Mouse (Mus musculus): ENCODE measurements at regions not wholly inside any gene's neighbourhood (a gene's known extent, or its start where the extent isn't known, plus 50 kb on each side); places are given as distances from the start of the nearest gene placed in this dataset.

- no peaks in the 10 kb centered on the region for H3K36me3 ChIP-seq (replicated peaks)
- no peak for DNase-seq (ENCODE audit: low spot score)
- no peak overlapping the region for H3K4me3 ChIP-seq
- no peaks in the 10 kb centered on the region; the same call in 1 of the 2 replicates for H3K4me1 ChIP-seq
- no peak overlapping the region for H3K27ac ChIP-seq (replicated peaks)
- peaks cover 7% of the 10 kb centered on the region; the same call in 1 of the 2 replicates for H3K9me3 ChIP-seq
- H3K27me3 ChIP-seq (replicated peaks; ENCODE audit: low read depth, poor library complexity, severe bottlenecking) = no peaks in the 10 kb centered on the region
- WGBS = 33% methylated on average over 4 of the region's 4 CpGs
These were observed 161.5 kb downstream of the Unc5cl start for GRCm38 (mm10) chr17:48616205-48616604.

- WGBS = 73% methylated on average over 2 of the region's 2 CpGs
- Histone ChIP-seq H3K36me3 (replicated peaks) (no peaks in the 10 kb centered on the region), H3K4me1 (no peaks in the 10 kb centered on the region), H3K27ac (replicated peaks) (no peak overlapping the region), H3K27me3 (replicated peaks; ENCODE audit: low read depth, poor library complexity, severe bottlenecking) (no peaks in the 10 kb centered on the region), H3K4me3 (no peak overlapping the region), H3K9me3 (peaks cover 10% of the 10 kb centered on the region; the same call in 1 of the 2 replicates)
- no peak for DNase-seq (ENCODE audit: low spot score)
These were observed 166.2 kb downstream of the Unc5cl start for GRCm38 (mm10) chr17:48620896-48621295.

GRCm38 (mm10) chr17:48621676-48622075 is 167.0 kb downstream of the Unc5cl start:
- DNase-seq (ENCODE audit: low spot score) = no peak
- Histone ChIP-seq H3K4me1 (no peaks in the 10 kb centered on the region), H3K36me3 (replicated peaks) (no peaks in the 10 kb centered on the region), H3K27ac (replicated peaks) (no peak overlapping the region), H3K4me3 (no peak overlapping the region), H3K9me3 (peaks cover 10% of the 10 kb centered on the region; the same call in 1 of the 2 replicates), H3K27me3 (replicated peaks; ENCODE audit: low read depth, poor library complexity, severe bottlenecking) (no peaks in the 10 kb centered on the region)
- 91% methylated on average over 11 of the region's 11 CpGs for WGBS

GRCm38 (mm10) chr17:48624937-48625336 is 170.2 kb downstream of the Unc5cl start:
- H3K27ac ChIP-seq (replicated peaks) = no peak overlapping the region
- H3K4me3 ChIP-seq = no peak overlapping the region
- 93% methylated on average over 14 of the region's 14 CpGs for WGBS
- H3K27me3 ChIP-seq (replicated peaks; ENCODE audit: low read depth, poor library complexity, severe bottlenecking) = no peaks in the 10 kb centered on the region
- peaks cover 12% of the 10 kb centered on the region; the same call in 1 of the 2 replicates for H3K9me3 ChIP-seq
- no peaks in the 10 kb centered on the region for H3K36me3 ChIP-seq (replicated peaks)
- no peak for DNase-seq (ENCODE audit: low spot score)
- H3K4me1 ChIP-seq = no peaks in the 10 kb centered on the region

- no peak for DNase-seq (ENCODE audit: low spot score)
- Histone ChIP-seq H3K4me1 (no peaks in the 10 kb centered on the region), H3K27ac (replicated peaks) (no peak overlapping the region), H3K27me3 (replicated peaks; ENCODE audit: low read depth, poor library complexity, severe bottlenecking) (no peaks in the 10 kb centered on the region), H3K9me3 (peaks cover 12% of the 10 kb centered on the region; the same call in 1 of the 2 replicates), H3K36me3 (replicated peaks) (no peaks in the 10 kb centered on the region), H3K4me3 (no peak overlapping the region)
- 89% methylated on average over 6 of the region's 6 CpGs for WGBS
These were observed 171.3 kb downstream of the Unc5cl start for GRCm38 (mm10) chr17:48625971-48626370.

GRCm38 (mm10) chr17:48639611-48640010 is 184.9 kb downstream of the Unc5cl start:
- Histone ChIP-seq H3K27me3 (replicated peaks; ENCODE audit: low read depth, poor library complexity, severe bottlenecking) (no peaks in the 10 kb centered on the region; the same call in 1 of the 2 replicates), H3K36me3 (replicated peaks) (no peaks in the 10 kb centered on the region), H3K9me3 (no peaks in the 10 kb centered on the region), H3K4me1 (no peaks in the 10 kb centered on the region), H3K4me3 (no peak overlapping the region), H3K27ac (replicated peaks) (no peak overlapping the region)
- 90% methylated on average over 12 of the region's 12 CpGs for WGBS
- DNase-seq (ENCODE audit: low spot score) = no peak

- WGBS = 45% methylated on average over 5 of the region's 5 CpGs
- H3K27me3 ChIP-seq (replicated peaks; ENCODE audit: low read depth, poor library complexity, severe bottlenecking) = no peaks in the 10 kb centered on the region
- no peak for DNase-seq (ENCODE audit: low spot score)
These were observed 188.9 kb downstream of the Unc5cl start for GRCm38 (mm10) chr17:48643533-48644019.

GRCm38 (mm10) chr17:48645056-48645455 is 190.4 kb downstream of the Unc5cl start:
- Histone ChIP-seq H3K27me3 (replicated peaks; ENCODE audit: low read depth, poor library complexity, severe bottlenecking) (no peaks in the 10 kb centered on the region), H3K4me3 (no peak overlapping the region), H3K4me1 (no peaks in the 10 kb centered on the region), H3K27ac (replicated peaks) (no peak overlapping the region), H3K36me3 (replicated peaks) (no peaks in the 10 kb centered on the region), H3K9me3 (no peaks in the 10 kb centered on the region)
- 92% methylated on average over 1 of the region's 1 CpGs for WGBS
- DNase-seq (ENCODE audit: low spot score) = no peak

More at GRCm38 (mm10) chr17:48643533-48644019, 188.9 kb downstream of the Unc5cl start:
- no peak overlapping the region for H3K27ac ChIP-seq (replicated peaks)
- no peaks in the 10 kb centered on the region for H3K36me3 ChIP-seq (replicated peaks)
- H3K9me3 ChIP-seq = no peaks in the 10 kb centered on the region
- no peaks in the 10 kb centered on the region for H3K4me1 ChIP-seq
- H3K4me3 ChIP-seq = no peak overlapping the region

GRCm38 (mm10) chr17:48646626-48647195 is 192.0 kb downstream of the Unc5cl start:
- Histone ChIP-seq H3K36me3 (replicated peaks) (no peaks in the 10 kb centered on the region), H3K27me3 (replicated peaks; ENCODE audit: low read depth, poor library complexity, severe bottlenecking) (no peaks in the 10 kb centered on the region), H3K9me3 (no peaks in the 10 kb centered on the region), H3K4me3 (0 out of 2 replicates have a peak overlapping the region, but pooled peaks have one; percentile 31), H3K4me1 (no peaks in the 10 kb centered on the region), H3K27ac (replicated peaks) (no peak overlapping the region)
- DNase-seq (ENCODE audit: low spot score) = no peak
- WGBS = 64% methylated on average over 11 of the region's 11 CpGs

GRCm38 (mm10) chr17:48647431-48647830 is 192.7 kb downstream of the Unc5cl start:
- WGBS = 49% methylated on average over 14 of the region's 14 CpGs

GRCm38 (mm10) chr17:48650556-48650955 is 195.9 kb downstream of the Unc5cl start:
- Histone ChIP-seq H3K4me1 (no peaks in the 10 kb centered on the region), H3K27ac (replicated peaks) (no peak overlapping the region), H3K4me3 (no peak overlapping the region), H3K9me3 (no peaks in the 10 kb centered on the region), H3K27me3 (replicated peaks; ENCODE audit: low read depth, poor library complexity, severe bottlenecking) (no peaks in the 10 kb centered on the region), H3K36me3 (replicated peaks) (no peaks in the 10 kb centered on the region)
- DNase-seq (ENCODE audit: low spot score) = no peak
- WGBS = 92% methylated on average over 13 of the region's 13 CpGs

More at GRCm38 (mm10) chr17:48647431-48647830, 192.7 kb downstream of the Unc5cl start:
- DNase-seq (ENCODE audit: low spot score) = peak; percentile 19
- peak overlapping the region; percentile 31 for H3K4me3 ChIP-seq
- H3K9me3 ChIP-seq = no peaks in the 10 kb centered on the region
- no peaks in the 10 kb centered on the region for H3K4me1 ChIP-seq
- peak overlapping the region; percentile 31; the same call in 1 of the 2 replicates for H3K27ac ChIP-seq (replicated peaks)
- H3K27me3 ChIP-seq (replicated peaks; ENCODE audit: low read depth, poor library complexity, severe bottlenecking) = no peaks in the 10 kb centered on the region
- no peaks in the 10 kb centered on the region for H3K36me3 ChIP-seq (replicated peaks)

- H3K27ac ChIP-seq (replicated peaks) = no peak overlapping the region
- 89% methylated on average over 3 of the region's 3 CpGs for WGBS
- no peaks in the 10 kb centered on the region for H3K4me1 ChIP-seq
- H3K36me3 ChIP-seq (replicated peaks) = no peaks in the 10 kb centered on the region
- no peak for DNase-seq (ENCODE audit: low spot score)
- H3K9me3 ChIP-seq = no peaks in the 10 kb centered on the region; the same call in 1 of the 2 replicates
- no peak overlapping the region for H3K4me3 ChIP-seq
- no peaks in the 10 kb centered on the region for H3K27me3 ChIP-seq (replicated peaks; ENCODE audit: low read depth, poor library complexity, severe bottlenecking)
These were observed 218.0 kb downstream of the Unc5cl start for GRCm38 (mm10) chr17:48672749-48673148.

GRCm38 (mm10) chr17:48678216-48678832 is 223.6 kb downstream of the Unc5cl start:
- H3K27ac ChIP-seq (replicated peaks) = no peak overlapping the region
- no peaks in the 10 kb centered on the region for H3K9me3 ChIP-seq
- H3K4me1 ChIP-seq = no peaks in the 10 kb centered on the region
- no peak for DNase-seq (ENCODE audit: low spot score)
- no peaks in the 10 kb centered on the region for H3K27me3 ChIP-seq (replicated peaks; ENCODE audit: low read depth, poor library complexity, severe bottlenecking)
- WGBS = 74% methylated on average over 12 of the region's 12 CpGs
- H3K36me3 ChIP-seq (replicated peaks) = no peaks in the 10 kb centered on the region
- H3K4me3 ChIP-seq = no peak overlapping the region

Data from embryonic facial prominence, embryonic 10.5 days (tissue).